Mouse (Mus musculus) neural tube, embryonic 11.5 days (tissue): ENCODE data around the gene Hmg20a. TPM values are rescaled to one million over a fixed set of nuclear protein-coding genes. Genes with fewer than 3 reads are reported as not detected.

ENCODE experiments used
- ATAC-seq: fragments of 200-750 bp; cut with Nextera tagmentation; 2 replicates; pipeline ENCODE4 v1.8.0; 2017; ENCODE audit warnings: moderate number of reproducible peaks, mild to moderate bottlenecking, moderate TSS enrichment, moderate library complexity; ENCODE audit not compliant: insufficient read depth, low FRiP score, low TSS enrichment
- DNase-seq: peaks from one replicate; pipeline ENCODE4 v3.0.0-alpha.2; 2015; ENCODE audit warnings: low spot score
- H3K27ac ChIP-seq: fragments of 300-500 bp; sonication (generic); 2 replicates; pipeline ENCODE4 v1.5.1; 2014; ENCODE audit warnings: low read depth, mild to moderate bottlenecking, low read length
- H3K27me3 ChIP-seq: fragments of 300-500 bp; sonication (generic); 2 replicates; pipeline ENCODE4 v1.6.1; 2014; ENCODE audit warnings: mild to moderate bottlenecking, low read length, mixed read lengths; ENCODE audit not compliant: control insufficient read depth, insufficient read depth
- H3K36me3 ChIP-seq: fragments of 300-500 bp; sonication (generic); 2 replicates; pipeline ENCODE4 v1.6.1; 2014; ENCODE audit warnings: mild to moderate bottlenecking, low read length, moderate library complexity, mixed read lengths; ENCODE audit not compliant: control insufficient read depth, insufficient read depth
- H3K4me1 ChIP-seq: fragments of 300-500 bp; sonication (generic); 2 replicates; pipeline ENCODE4 v1.6.1; 2014; ENCODE audit warnings: low read length, mixed read lengths; ENCODE audit not compliant: control insufficient read depth, insufficient read depth
- H3K4me2 ChIP-seq: fragments of 300-500 bp; sonication (generic); 2 replicates; pipeline ENCODE4 v1.6.1; 2014; ENCODE audit warnings: low read depth, mild to moderate bottlenecking, moderate library complexity
- H3K4me3 ChIP-seq: fragments of 300-500 bp; sonication (generic); 2 replicates; pipeline ENCODE4 v1.5.1; 2014; ENCODE audit warnings: low read depth, low read length
- H3K9ac ChIP-seq: fragments of 300-500 bp; sonication (generic); 2 replicates; pipeline ENCODE4 v1.6.1; 2014; ENCODE audit warnings: mild to moderate bottlenecking, low read length
- H3K9me3 ChIP-seq: fragments of 300-500 bp; sonication (generic); 2 replicates; pipeline ENCODE4 v1.6.1; 2016; ENCODE audit warnings: low read length; ENCODE audit not compliant: control insufficient read depth
- WGBS: fragments of 180-500 bp; shearing (Covaris S2); extraction: QIAGEN DNeasy Blood & Tissue Kit; methylation state at CpG from one replicate; pipeline ENCODE4 v1.1.7; 2014; 5-methylcytosine and 5-hydroxymethylcytosine counted together
- polyA plus RNA-seq: library from polyadenylated mRNA; unstranded; fragments of >200 nt; fragmentation: Nextera tagmentation; extraction: Ambion mirVana; gene quantifications from 2 replicates; pipeline ENCODE4 v1.2.1, GENCODE M21; 2014

Hmg20a gene
- polyA plus RNA-seq, 1 experiment from 2014 or later, result 68.2 TPM

DNA sequence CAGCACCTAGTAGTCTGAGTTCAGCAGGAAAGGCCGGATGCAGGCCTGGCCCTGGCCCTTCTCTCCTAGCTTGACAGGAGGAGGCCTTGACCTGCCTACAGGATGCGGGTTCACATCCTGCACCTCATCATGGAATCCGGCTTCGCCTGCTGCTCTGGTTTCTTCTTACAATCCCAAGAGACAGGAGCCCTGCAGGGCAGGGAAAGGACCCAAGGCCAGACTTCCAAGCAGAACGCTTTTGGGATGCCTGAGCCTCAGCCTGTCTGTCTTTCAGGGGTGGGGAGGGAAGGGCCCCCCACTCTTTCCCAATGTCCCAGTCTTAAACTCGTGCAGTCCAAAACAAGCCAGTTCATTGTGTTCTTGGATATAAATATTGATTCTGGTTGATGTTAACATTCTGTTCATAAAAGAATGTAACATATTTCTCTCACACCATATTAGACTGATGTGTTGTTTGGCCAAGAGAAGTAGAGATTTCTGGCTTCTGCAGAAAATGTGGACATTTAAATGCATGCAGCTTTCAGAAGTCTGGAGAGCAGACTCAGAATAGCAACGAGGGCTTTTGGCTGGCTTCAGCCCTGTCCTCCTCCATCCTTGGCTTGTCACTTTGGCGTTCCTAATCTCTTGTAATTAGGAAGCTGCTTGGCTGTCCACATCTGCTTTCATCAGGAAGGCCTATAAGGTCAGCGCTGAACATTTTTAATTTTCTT, 86.8 kb downstream of the Hmg20a start:
- ATAC-seq (no peak), DNase-seq (no peak)
- H3K27ac ChIP-seq, result 0 out of 2 replicates have a peak overlapping the region, but pooled peaks have one; percentile 10
- 63% methylated on average over 9 of the region's 9 CpGs for WGBS
- peak overlapping the region; percentile 92; the same call in 1 of the 2 replicates for H3K4me2 ChIP-seq
- no peak overlapping the region for H3K4me3 ChIP-seq
- H3K9me3 ChIP-seq, result no peaks in the 10 kb centered on the region
- no peaks in the 10 kb centered on the region for H3K27me3 ChIP-seq
- H3K4me1 ChIP-seq, result peaks cover 11% of the 10 kb centered on the region
- H3K36me3 ChIP-seq, result no peaks in the 10 kb centered on the region
- H3K9ac ChIP-seq, result no peak overlapping the region; the same call in 1 of the 2 replicates

GRCm38 (mm10) chr9:56505793-56506755, 87.7 kb downstream of the Hmg20a start:
- Histone ChIP-seq H3K4me2 (peak overlapping the region; percentile 92), H3K36me3 (no peaks in the 10 kb centered on the region), H3K4me1 (peaks cover 11% of the 10 kb centered on the region), H3K9me3 (no peaks in the 10 kb centered on the region), H3K27me3 (no peaks in the 10 kb centered on the region), H3K27ac (peak overlapping the region; percentile 91), H3K4me3 (peak overlapping the region; percentile 40), H3K9ac (peak overlapping the region; percentile 72)
- WGBS, result 2% methylated on average over 31 of the region's 31 CpGs
- DNase-seq (peak; percentile 91), ATAC-seq (peak; percentile 78)

DNA sequence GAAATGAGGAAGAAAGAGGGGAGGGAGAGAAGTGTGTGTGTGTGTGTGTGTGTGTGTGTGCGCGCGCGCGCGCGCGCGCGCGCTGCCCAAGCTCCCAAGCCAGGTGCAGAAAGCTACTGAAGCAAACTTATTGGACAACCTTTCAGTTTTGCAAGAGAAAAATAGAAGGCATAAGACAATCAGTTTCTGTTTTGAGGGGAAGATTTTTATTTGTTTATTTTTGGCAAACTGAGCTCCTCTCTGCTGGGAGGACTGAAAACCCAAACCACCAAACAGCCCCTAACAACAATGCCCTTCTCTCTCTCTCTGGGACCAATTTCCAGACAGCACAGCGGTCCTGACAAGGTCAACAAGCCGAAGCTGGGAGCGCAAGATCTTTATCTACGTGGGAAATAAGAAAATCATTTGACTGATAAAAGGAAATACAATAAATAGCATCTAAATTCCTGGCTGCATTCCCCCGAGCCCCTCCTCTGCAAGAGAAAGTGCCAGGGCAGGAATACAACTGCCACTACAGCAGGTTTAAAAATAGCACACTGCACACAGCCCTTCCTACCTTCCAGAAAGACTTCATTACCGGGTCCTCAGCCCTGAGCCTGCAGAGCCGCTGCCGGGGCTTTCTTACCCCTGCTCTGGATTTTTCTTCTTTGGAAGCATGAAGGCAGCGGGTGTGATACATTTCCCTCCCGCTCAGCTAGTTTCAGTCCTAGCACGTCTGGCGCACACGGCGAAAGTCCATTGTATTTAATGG, 88.7 kb downstream of the Hmg20a start:
- Histone ChIP-seq H3K27ac (peak overlapping the region; percentile 91; the same call in 1 of the 2 replicates), H3K4me3 (peak overlapping the region; percentile 40), H3K9ac (peak overlapping the region; percentile 72), H3K4me1 (peaks cover 11% of the 10 kb centered on the region), H3K36me3 (no peaks in the 10 kb centered on the region), H3K27me3 (no peaks in the 10 kb centered on the region), H3K4me2 (peak overlapping the region; percentile 92), H3K9me3 (no peaks in the 10 kb centered on the region)
- DNase-seq, result peak; percentile 38
- no peak for ATAC-seq
- 16% methylated on average over 25 of the region's 25 CpGs for WGBS

GRCm38 (mm10) chr9:56507682-56508061, 89.3 kb downstream of the Hmg20a start:
- H3K4me2 ChIP-seq, result peak overlapping the region; percentile 92
- no peaks in the 10 kb centered on the region for H3K9me3 ChIP-seq
- ATAC-seq (no peak), DNase-seq (no peak)
- H3K4me3 ChIP-seq, result no peak overlapping the region
- H3K27me3 ChIP-seq, result no peaks in the 10 kb centered on the region
- no peak overlapping the region for H3K27ac ChIP-seq
- no peaks in the 10 kb centered on the region for H3K36me3 ChIP-seq
- WGBS, result 65% methylated on average over 4 of the region's 4 CpGs
- no peak overlapping the region for H3K9ac ChIP-seq
- H3K4me1 ChIP-seq, result peaks cover 11% of the 10 kb centered on the region

GRCm38 (mm10) chr9:56508835-56509451, 90.5 kb downstream of the Hmg20a start:
- Histone ChIP-seq H3K9me3 (no peaks in the 10 kb centered on the region), H3K27me3 (no peaks in the 10 kb centered on the region), H3K36me3 (no peaks in the 10 kb centered on the region), H3K27ac (no peak overlapping the region), H3K4me3 (no peak overlapping the region), H3K4me2 (no peak overlapping the region), H3K9ac (no peak overlapping the region), H3K4me1 (peaks cover 11% of the 10 kb centered on the region)
- DNase-seq, result no peak
- ATAC-seq, result no peak
- WGBS, result 83% methylated on average over 11 of the region's 11 CpGs

DNA sequence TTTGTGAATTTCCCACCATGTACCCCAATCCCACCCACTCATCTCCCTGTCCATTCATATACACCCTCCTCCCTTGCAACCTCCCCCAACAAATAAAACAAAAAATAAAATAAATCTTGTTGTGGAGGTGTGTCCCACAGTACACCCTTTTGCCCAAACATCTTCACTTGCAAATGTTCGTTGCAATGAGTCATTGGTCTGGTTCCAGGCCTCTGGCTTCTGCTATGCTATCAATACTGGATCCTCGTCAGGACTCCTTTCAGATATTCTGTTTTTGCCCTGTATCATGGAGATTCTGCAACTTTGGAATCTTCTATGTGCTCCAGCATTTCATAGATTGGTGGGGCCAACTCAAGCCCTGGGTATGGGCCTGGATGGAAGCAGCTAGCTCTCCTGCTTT, 91.9 kb downstream of the Hmg20a start:
- Histone ChIP-seq H3K9me3 (no peaks in the 10 kb centered on the region), H3K27me3 (no peaks in the 10 kb centered on the region), H3K4me1 (peaks cover 11% of the 10 kb centered on the region), H3K9ac (no peak overlapping the region), H3K36me3 (no peaks in the 10 kb centered on the region), H3K27ac (no peak overlapping the region), H3K4me2 (no peak overlapping the region), H3K4me3 (no peak overlapping the region)
- DNase-seq (no peak), ATAC-seq (no peak)
- 92% methylated on average over 2 of the region's 2 CpGs for WGBS

DNA sequence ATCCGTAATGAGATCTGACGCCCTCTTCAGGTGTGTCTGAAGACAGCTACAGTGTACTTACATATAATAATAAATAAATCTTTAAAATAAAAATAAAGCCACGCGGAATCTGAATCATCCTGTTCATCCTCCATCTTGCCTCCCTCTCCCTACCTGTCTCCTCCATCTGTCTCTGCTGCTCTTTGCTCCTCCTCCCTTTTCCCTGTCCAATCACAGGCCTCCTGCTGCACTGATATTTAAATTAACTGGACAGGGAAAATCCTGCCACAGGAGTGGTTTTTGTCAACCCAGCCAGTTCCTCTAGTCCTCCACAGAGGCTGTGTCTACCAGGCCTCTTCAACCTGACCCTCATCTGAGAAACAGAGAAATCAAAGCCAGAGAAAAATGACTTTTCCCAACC, 94.1 kb downstream of the Hmg20a start:
- H3K9me3 ChIP-seq, result no peaks in the 10 kb centered on the region
- no peak overlapping the region for H3K27ac ChIP-seq
- H3K36me3 ChIP-seq, result no peaks in the 10 kb centered on the region
- no peak overlapping the region for H3K4me3 ChIP-seq
- no peaks in the 10 kb centered on the region for H3K27me3 ChIP-seq
- H3K4me1 ChIP-seq, result peaks cover 4% of the 10 kb centered on the region; the same call in 1 of the 2 replicates
- no peak overlapping the region for H3K4me2 ChIP-seq
- WGBS, result 85% methylated on average over 4 of the region's 4 CpGs
- H3K9ac ChIP-seq, result no peak overlapping the region
- ATAC-seq (no peak), DNase-seq (no peak)

- Histone ChIP-seq H3K27ac (no peak overlapping the region), H3K4me2 (no peak overlapping the region), H3K4me1 (no peaks in the 10 kb centered on the region), H3K36me3 (no peaks in the 10 kb centered on the region), H3K4me3 (no peak overlapping the region), H3K27me3 (no peaks in the 10 kb centered on the region), H3K9me3 (no peaks in the 10 kb centered on the region), H3K9ac (no peak overlapping the region)
- DNase-seq (no peak), ATAC-seq (no peak)
- 91% methylated on average over 5 of the region's 5 CpGs for WGBS
Measured at GRCm38 (mm10) chr9:56515110-56515509, 96.7 kb downstream of the Hmg20a start.
